Mouse (Mus musculus) cortical plate, adult 2 months (tissue): ENCODE data around the gene Alcam. TPM values are rescaled to one million over a fixed set of nuclear protein-coding genes. Genes with fewer than 3 reads are reported as not detected.

Source experiments
- H3K27ac ChIP-seq: fragments of 200-500 bp; 2 replicates; pipeline ENCODE4 v1.5.1; 2012; ENCODE audit warnings: low read length, control low read depth, inconsistent platforms; ENCODE audit not compliant: insufficient read depth
- H3K4me1 ChIP-seq: fragments of 200-500 bp; 2 replicates; pipeline ENCODE4 v1.6.1; 2011; ENCODE audit warnings: low read length; ENCODE audit not compliant: control insufficient read depth, insufficient read depth
- H3K4me3 ChIP-seq: fragments of 200-500 bp; 2 replicates; pipeline ENCODE4 v1.5.1; 2011; ENCODE audit warnings: mild to moderate bottlenecking, low read length, control low read depth; ENCODE audit not compliant: insufficient read depth
- CTCF ChIP-seq: fragments of 200-500 bp; IDR thresholded peaks from 2 replicates; pipeline ENCODE4 v1.5.1; 2011; ENCODE audit warnings: mild to moderate bottlenecking, control low read depth, low read length; ENCODE audit not compliant: insufficient read depth; ENCODE audit errors: extremely low read depth
- POLR2A ChIP-seq: fragments of 200-500 bp; IDR thresholded peaks from 2 replicates; pipeline ENCODE4 v1.6.1; 2011; ENCODE audit warnings: mild to moderate bottlenecking, low read length, control low read depth; ENCODE audit not compliant: insufficient read depth; ENCODE audit errors: extremely low read depth
- polyA plus RNA-seq: library from polyadenylated mRNA; depleted of rRNA; stranded (reverse); fragments of >200 nt; gene quantifications from 2 replicates; pipeline ENCODE4 v1.2.3, GENCODE M21; 2012

The Alcam gene
- polyA plus RNA-seq, 1 experiment = 57.2 TPM

DNA sequence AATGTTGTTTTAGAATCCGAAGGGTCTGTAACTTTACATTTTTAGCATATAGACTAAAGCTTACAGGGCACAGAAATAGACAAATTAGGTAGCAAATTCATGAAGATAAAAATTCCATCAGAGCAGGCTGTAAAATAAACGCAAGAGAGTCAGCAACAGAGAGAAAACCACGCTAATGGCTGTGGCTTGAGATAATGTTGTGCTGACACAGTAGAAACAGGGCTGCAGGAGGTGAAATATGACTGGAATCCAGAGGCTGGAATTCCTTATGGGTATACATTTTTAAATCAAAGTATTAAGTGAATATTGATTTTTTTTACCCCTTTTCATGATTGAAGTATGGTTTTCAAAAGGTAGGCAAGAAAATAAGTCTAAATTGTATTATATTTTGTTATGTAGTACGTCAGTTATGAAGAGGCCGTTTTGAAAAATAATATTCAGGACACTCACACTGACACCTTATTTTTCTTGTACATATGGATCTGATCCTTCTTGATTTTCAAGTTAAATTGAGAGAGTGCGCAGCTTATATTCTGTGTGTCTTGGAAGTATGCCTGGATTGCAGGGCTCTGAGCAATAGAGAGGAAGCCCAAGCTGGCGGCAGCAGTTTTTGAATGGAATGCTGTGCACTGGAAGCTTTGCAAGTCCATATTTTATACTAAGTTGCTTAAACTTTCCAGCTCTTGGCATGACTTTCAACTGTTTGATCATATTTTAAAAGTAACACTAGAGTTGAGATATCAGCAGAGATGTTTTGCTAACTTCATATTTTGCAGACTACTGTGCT, 74.9 kb downstream of the Alcam start:
- no peak overlapping the region for H3K27ac ChIP-seq
- H3K4me3 ChIP-seq = no peak overlapping the region
- no peaks in the 10 kb centered on the region for H3K4me1 ChIP-seq
- TF ChIP-seq POLR2A = no peak
- TF ChIP-seq CTCF = no peak

- Histone ChIP-seq H3K4me3 (no peak overlapping the region), H3K4me1 (no peaks in the 10 kb centered on the region), H3K27ac (no peak overlapping the region)
- no peak for TF ChIP-seq CTCF
- TF ChIP-seq POLR2A = no peak
These were observed 77.0 kb downstream of the Alcam start for GRCm38 (mm10) chr16:52376827-52377226.

DNA sequence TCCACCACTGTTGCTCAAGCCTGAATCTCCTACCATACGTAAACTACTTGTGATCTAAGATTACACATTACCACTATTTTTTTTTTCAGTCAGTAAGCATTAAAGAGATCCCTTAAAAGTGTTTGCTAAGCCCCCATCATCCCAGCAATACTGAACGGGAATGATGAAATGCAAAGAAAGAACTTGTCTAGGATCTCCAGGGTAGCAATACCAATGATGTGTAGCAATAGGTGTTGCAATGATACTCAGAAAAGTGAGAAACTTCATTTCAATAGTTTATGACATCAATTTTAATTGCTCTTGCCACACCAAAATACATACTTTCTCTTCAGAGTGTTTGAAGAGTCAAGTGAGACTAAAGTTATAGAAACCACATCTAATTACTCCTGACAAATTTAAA, 81.9 kb downstream of the Alcam start:
- H3K4me3 ChIP-seq = no peak overlapping the region
- TF ChIP-seq POLR2A = no peak
- TF ChIP-seq CTCF = no peak
- H3K27ac ChIP-seq = no peak overlapping the region
- no peaks in the 10 kb centered on the region for H3K4me1 ChIP-seq

GRCm38 (mm10) chr16:52368521-52368920, 85.4 kb downstream of the Alcam start:
- TF ChIP-seq CTCF = no peak
- no peak for TF ChIP-seq POLR2A
- H3K27ac ChIP-seq = no peak overlapping the region

DNA sequence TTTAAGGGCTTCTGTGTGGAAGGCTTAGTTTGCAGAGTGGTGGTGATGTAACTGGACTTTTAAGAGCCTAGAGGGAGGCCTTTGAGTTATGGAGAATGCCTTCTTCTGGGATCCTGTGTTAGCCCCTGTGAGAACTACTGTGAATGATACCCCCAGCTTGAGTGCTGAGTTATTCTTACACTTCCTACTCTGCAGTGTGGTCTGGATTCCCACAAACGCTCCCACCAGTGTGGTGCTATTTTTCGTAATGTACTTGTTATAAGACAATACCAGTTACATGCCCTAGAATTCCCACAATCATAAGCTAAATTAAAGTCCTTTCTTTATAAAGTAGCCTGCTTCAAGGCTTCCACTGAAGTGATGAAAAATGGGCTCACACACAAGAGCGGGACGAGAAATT, 87.0 kb downstream of the Alcam start:
- H3K27ac ChIP-seq = no peak overlapping the region
- no peaks in the 10 kb centered on the region for H3K4me1 ChIP-seq
- H3K4me3 ChIP-seq = no peak overlapping the region
- no peak for TF ChIP-seq CTCF
- no peak for TF ChIP-seq POLR2A

More at GRCm38 (mm10) chr16:52368521-52368920, 85.4 kb downstream of the Alcam start:
- Histone ChIP-seq H3K4me1 (no peaks in the 10 kb centered on the region), H3K4me3 (no peak overlapping the region)

DNA sequence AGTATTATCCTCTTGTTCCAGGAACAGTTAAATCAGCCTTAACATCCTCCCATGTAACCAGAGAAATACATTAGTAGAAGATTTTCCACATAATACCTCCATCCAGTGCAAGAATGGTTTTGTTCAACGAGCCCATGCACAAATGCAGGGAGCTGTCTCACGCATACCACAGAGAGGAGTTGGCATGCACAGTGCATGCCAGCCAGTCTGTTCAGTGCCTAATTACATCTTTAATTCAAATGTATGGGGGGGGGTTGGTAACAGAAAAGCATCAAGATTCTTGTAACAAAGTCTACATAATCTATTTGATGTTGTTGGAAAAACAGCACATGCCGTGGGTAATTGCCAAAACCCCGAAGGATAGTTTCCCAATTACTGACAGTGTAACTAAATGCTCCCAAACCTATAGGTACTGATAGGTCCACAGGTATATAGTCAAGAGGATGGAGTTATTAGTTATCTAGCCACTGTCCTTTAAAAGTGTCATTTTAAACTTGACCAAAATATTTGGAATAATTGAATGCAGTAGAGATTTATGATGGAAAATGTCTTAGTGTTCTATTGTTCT, 89.8 kb downstream of the Alcam start:
- Histone ChIP-seq H3K4me1 (0 out of 2 replicates have a peak, but pooled peaks cover 1% of the 10 kb centered on the region), H3K27ac (no peak overlapping the region), H3K4me3 (no peak overlapping the region)
- TF ChIP-seq POLR2A (no peak), CTCF (no peak)

GRCm38 (mm10) chr16:52343467-52344033, 110.3 kb downstream of the Alcam start:
- Histone ChIP-seq H3K4me3 (no peak overlapping the region), H3K27ac (no peak overlapping the region), H3K4me1 (no peaks in the 10 kb centered on the region)
- TF ChIP-seq CTCF (no peak), POLR2A (no peak)

DNA sequence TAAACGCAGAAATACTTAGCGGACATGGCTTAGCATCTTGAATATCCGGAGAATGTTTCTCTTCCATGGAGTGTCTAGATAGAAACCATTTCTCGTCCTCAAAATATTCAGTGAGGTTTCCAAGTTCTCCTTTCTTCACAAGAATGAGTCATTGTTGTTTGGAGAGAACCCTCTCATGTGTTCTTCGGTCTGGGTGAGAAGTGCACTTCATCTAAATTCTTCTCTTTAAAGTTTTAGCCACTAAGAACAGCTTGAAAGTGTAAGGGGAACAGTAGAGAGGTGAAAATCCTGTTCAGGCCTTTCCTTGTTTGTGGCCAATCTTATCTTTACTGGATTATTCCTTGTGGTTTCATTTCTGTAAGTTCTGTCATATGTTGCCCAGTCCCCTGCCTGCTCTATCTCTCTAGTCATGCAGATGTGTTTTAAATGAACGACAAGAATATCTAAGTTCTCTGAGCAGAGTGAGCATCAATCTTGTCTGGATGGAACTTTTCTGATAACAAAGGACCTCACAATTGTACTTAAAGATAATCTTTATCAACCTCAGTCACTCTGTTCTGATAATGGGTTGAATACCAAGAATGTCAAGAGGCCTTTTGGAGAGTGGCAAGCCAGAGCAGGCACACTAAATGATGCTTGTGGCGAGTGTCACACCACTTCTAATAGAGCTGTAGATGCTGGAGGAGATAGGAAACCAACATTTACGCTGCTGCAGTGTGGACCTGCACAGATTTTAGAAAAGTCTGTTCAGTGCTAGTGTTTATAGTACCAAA, 111.0 kb downstream of the Alcam start:
- no peaks in the 10 kb centered on the region for H3K4me1 ChIP-seq
- H3K4me3 ChIP-seq = no peak overlapping the region
- H3K27ac ChIP-seq = no peak overlapping the region
- TF ChIP-seq CTCF (no peak), POLR2A (no peak)

DNA sequence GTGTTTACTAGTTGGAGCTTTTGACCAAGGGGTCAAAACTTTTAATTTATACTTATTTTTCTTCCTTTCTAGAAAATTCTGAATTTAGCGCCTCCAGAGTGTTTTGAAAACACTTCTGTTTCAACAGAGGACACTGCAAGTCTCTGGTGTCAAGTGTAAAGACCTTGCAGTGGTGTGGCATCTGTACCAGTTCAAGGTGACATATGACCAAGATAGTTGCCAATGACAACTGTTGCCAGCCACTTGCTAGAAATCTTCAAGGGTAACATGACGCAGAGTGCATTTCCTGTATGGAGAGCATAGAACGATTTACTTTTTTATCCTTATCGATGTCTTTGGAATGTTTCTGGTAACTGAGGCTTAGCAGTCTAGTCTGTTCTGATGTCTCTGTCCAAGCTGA, 119.8 kb downstream of the Alcam start:
- H3K27ac ChIP-seq = no peak overlapping the region
- TF ChIP-seq CTCF = no peak
- TF ChIP-seq POLR2A = no peak
- H3K4me1 ChIP-seq = no peaks in the 10 kb centered on the region; the same call in 1 of the 2 replicates
- no peak overlapping the region for H3K4me3 ChIP-seq
